Mouse (Mus musculus): ENCODE measurements around the gene Mterf2. TPM values are rescaled to one million over a fixed set of nuclear protein-coding genes. Genes with fewer than 3 reads are reported as not detected.

Gene Mterf2
- polyA plus RNA-seq (2017; shearing (Covaris generic)): 4.5 TPM

DNA sequence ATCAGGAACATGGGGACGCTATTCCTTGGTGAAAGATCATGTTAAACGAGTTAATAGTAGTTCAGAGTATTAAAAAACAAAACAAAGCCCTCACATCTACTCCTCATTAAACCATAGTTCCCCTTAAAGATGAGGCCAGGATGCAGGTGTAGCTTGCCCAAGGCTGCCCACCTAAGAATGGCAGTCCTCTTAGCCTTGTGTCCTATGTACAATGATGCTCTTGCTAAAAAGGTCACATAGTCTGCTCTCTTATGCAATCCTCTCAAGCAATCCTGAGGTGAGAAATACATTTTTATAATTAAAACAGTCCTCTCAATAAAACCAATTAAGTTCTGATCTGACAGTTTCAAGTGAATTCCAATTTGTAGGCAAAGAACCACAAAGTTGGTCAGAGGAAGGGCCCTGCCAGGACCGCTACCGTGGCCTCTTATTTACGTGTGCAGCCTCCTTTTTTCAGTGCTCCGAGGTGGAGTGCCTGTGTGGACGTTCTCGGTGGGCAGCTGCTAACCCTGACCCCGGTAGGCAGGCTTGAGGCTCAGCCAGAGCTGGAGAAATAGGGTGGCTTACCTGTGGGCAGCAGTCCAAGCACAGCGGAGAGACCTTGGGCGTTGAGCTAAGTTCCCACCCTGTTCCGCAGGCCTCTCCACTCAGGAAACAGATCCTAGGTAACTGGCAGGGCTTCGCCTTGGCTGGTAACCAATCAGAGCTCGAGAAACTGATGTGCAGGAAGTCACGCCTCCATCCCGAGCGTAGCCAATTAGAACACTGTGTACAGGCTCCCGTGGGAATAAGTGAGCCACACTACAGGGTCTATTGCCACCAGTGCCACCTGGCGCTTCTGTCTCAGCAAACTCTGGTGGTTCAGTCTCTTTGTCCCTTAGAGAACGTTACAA, at the start of gene Mterf2:
Gene Mterf2 (minus strand): TSS at position 633 of the 893 bp plus-strand sequence.

GRCm38 (mm10) chr10:85102247-85103084, 25.4 kb downstream of the Mterf2 start, which contains the start of the genes Fhl4 and Tmem263:
Gene Fhl4 (minus strand): TSS chr10:85102495.
Gene Tmem263 (plus strand): TSS chr10:85102627.

Other genes with a start within 250 kb of the Mterf2 start
- 13.1 TPM for gene Ric8b, start 210.4 kb downstream of the Mterf2 start, polyA plus RNA-seq (2017; shearing (Covaris generic))
- not detected for gene Fhl4, start 25.5 kb downstream of the Mterf2 start, polyA plus RNA-seq (2017; shearing (Covaris generic))
- gene Tmem263, start 25.4 kb downstream of the Mterf2 start, polyA plus RNA-seq (2017; shearing (Covaris generic)): 9.5 TPM
- gene Cry1, start 57.0 kb upstream of the Mterf2 start, polyA plus RNA-seq (2017; shearing (Covaris generic)): 86.9 TPM